Mouse (Mus musculus) forelimb bud, embryonic 11.5 days (tissue): ENCODE results near the gene Trnt1.

ENCODE experiments used
- DNase-seq: peaks from one replicate; pipeline ENCODE4 v3.0.0-alpha.2; 2012; ENCODE audit warnings: low read depth, low spot score

Gene Trnt1

GRCm38 (mm10) chr6:106768640-106769289 is at the start of gene Trnt1:
Gene Trnt1 (plus strand): TSS chr6:106769120.
- DNase-seq = peak; percentile 96

- no peak for DNase-seq
Measured at GRCm38 (mm10) chr6:106725642-106726041, 43.3 kb upstream of the Trnt1 start.

GRCm38 (mm10) chr6:106726078-106726477 is 42.8 kb upstream of the Trnt1 start:
- no peak for DNase-seq

- no peak for DNase-seq
Measured at GRCm38 (mm10) chr6:106727703-106728102, 41.2 kb upstream of the Trnt1 start.

GRCm38 (mm10) chr6:106729682-106730314 is 39.1 kb upstream of the Trnt1 start:
- no peak for DNase-seq

GRCm38 (mm10) chr6:106732563-106732962 is 36.4 kb upstream of the Trnt1 start:
- no peak for DNase-seq

- DNase-seq = no peak
Measured at GRCm38 (mm10) chr6:106738229-106738628, 30.7 kb upstream of the Trnt1 start.

GRCm38 (mm10) chr6:106740244-106740825 is 28.6 kb upstream of the Trnt1 start:
- no peak for DNase-seq

GRCm38 (mm10) chr6:106743556-106744233 is 25.2 kb upstream of the Trnt1 start:
- no peak for DNase-seq

- DNase-seq = peak; percentile 9
Measured at GRCm38 (mm10) chr6:106745673-106746394, 23.1 kb upstream of the Trnt1 start.

- no peak for DNase-seq
Measured at GRCm38 (mm10) chr6:106747251-106747650, 21.7 kb upstream of the Trnt1 start.

GRCm38 (mm10) chr6:106747804-106748203 is 21.1 kb upstream of the Trnt1 start:
- DNase-seq = no peak

GRCm38 (mm10) chr6:106748887-106749388 is 20.0 kb upstream of the Trnt1 start, which contains the start of gene Il5ra:
Gene Il5ra (minus strand): TSS chr6:106749037.
- no peak for DNase-seq

- DNase-seq = no peak
Measured at GRCm38 (mm10) chr6:106750291-106750690, 18.6 kb upstream of the Trnt1 start.

- DNase-seq = no peak
Measured at GRCm38 (mm10) chr6:106758299-106758698, 10.6 kb upstream of the Trnt1 start.

GRCm38 (mm10) chr6:106760473-106761218 is 8.3 kb upstream of the Trnt1 start:
- no peak for DNase-seq

- no peak for DNase-seq
Measured at GRCm38 (mm10) chr6:106761486-106761885, 7.4 kb upstream of the Trnt1 start.

GRCm38 (mm10) chr6:106765892-106766291 is 3.0 kb upstream of the Trnt1 start:
- no peak for DNase-seq

- no peak for DNase-seq
Measured at GRCm38 (mm10) chr6:106766774-106767173, 2.1 kb upstream of the Trnt1 start.

- DNase-seq = no peak
Measured at GRCm38 (mm10) chr6:106769290-106769866, 458 bp downstream of the Trnt1 start.
